Mouse (Mus musculus): Measurements from ENCODE around the gene Frat1. TPM values are rescaled to one million over a fixed set of nuclear protein-coding genes. Genes with fewer than 3 reads are reported as not detected.
"Not testable (repeated sequence)": the region's sequence is repeated elsewhere in the genome, so short reads cannot be mapped to it uniquely, and the experiment has no call there.

Frat1 gene
- polyA plus RNA-seq, 1 experiment from 2014 or later = 18.2 TPM

- 85% methylated on average over 3 of the region's 3 CpGs for WGBS
- H3K27me3 ChIP-seq (replicated peaks; ENCODE audit: control insufficient read depth, insufficient read depth, low read length) = no peaks in the 10 kb centered on the region
- no peak for ATAC-seq
- H3K9ac ChIP-seq (ENCODE audit: low read depth, low read length) = no peak overlapping the region
- peaks cover 12% of the 10 kb centered on the region for H3K36me3 ChIP-seq (ENCODE audit: control insufficient read depth, insufficient read depth, low read length)
- H3K27ac ChIP-seq (ENCODE audit: low read depth, low read length) = no peak overlapping the region
- H3K9me3 ChIP-seq (ENCODE audit: control insufficient read depth, low read length) = no peaks in the 10 kb centered on the region
- no peak overlapping the region for H3K4me2 ChIP-seq (ENCODE audit: low read length)
- H3K4me1 ChIP-seq (ENCODE audit: control insufficient read depth, insufficient read depth, low read depth, low read length) = no peaks in the 10 kb centered on the region
- H3K4me3 ChIP-seq (ENCODE audit: low read length) = no peak overlapping the region
Observed at GRCm38 (mm10) chr19:41857816-41858310, 28.1 kb downstream of the Frat1 start.

- Histone ChIP-seq H3K4me1 (ENCODE audit: control insufficient read depth, insufficient read depth, low read depth, low read length) (no peaks in the 10 kb centered on the region), H3K4me3 (ENCODE audit: low read length) (no peak overlapping the region), H3K27ac (ENCODE audit: low read depth, low read length) (no peak overlapping the region), H3K4me2 (ENCODE audit: low read length) (no peak overlapping the region), H3K9ac (ENCODE audit: low read depth, low read length) (no peak overlapping the region), H3K36me3 (ENCODE audit: control insufficient read depth, insufficient read depth, low read length) (peaks cover 55% of the 10 kb centered on the region), H3K27me3 (replicated peaks; ENCODE audit: control insufficient read depth, insufficient read depth, low read length) (no peaks in the 10 kb centered on the region), H3K9me3 (ENCODE audit: control insufficient read depth, low read length) (no peaks in the 10 kb centered on the region)
- no peak for ATAC-seq
- WGBS = 91% methylated on average over 8 of the region's 8 CpGs
Observed at GRCm38 (mm10) chr19:41866707-41867106, 36.9 kb downstream of the Frat1 start.

- WGBS = 92% methylated on average over 5 of the region's 5 CpGs
- no peaks in the 10 kb centered on the region for H3K4me1 ChIP-seq (ENCODE audit: control insufficient read depth, insufficient read depth, low read depth, low read length)
- no peak overlapping the region for H3K27ac ChIP-seq (ENCODE audit: low read depth, low read length)
- no peak overlapping the region for H3K9ac ChIP-seq (ENCODE audit: low read depth, low read length)
- no peaks in the 10 kb centered on the region for H3K9me3 ChIP-seq (ENCODE audit: control insufficient read depth, low read length)
- H3K27me3 ChIP-seq (replicated peaks; ENCODE audit: control insufficient read depth, insufficient read depth, low read length) = no peaks in the 10 kb centered on the region
- no peak for ATAC-seq
- no peak overlapping the region for H3K4me3 ChIP-seq (ENCODE audit: low read length)
- no peak overlapping the region for H3K4me2 ChIP-seq (ENCODE audit: low read length)
- peaks cover 49% of the 10 kb centered on the region for H3K36me3 ChIP-seq (ENCODE audit: control insufficient read depth, insufficient read depth, low read length)
Observed at GRCm38 (mm10) chr19:41869296-41869695, 39.5 kb downstream of the Frat1 start.

- peaks cover 56% of the 10 kb centered on the region for H3K36me3 ChIP-seq (ENCODE audit: control insufficient read depth, insufficient read depth, low read length)
- H3K27ac ChIP-seq (ENCODE audit: low read depth, low read length); H3K27me3 ChIP-seq (replicated peaks; ENCODE audit: control insufficient read depth, insufficient read depth, low read length); H3K9me3 ChIP-seq (ENCODE audit: control insufficient read depth, low read length); H3K9ac ChIP-seq (ENCODE audit: low read depth, low read length); H3K4me3 ChIP-seq (ENCODE audit: low read length); H3K4me1 ChIP-seq (ENCODE audit: control insufficient read depth, insufficient read depth, low read depth, low read length); H3K4me2 ChIP-seq (ENCODE audit: low read length); ATAC-seq: not testable (repeated sequence)
- 81% methylated on average over 5 of the region's 5 CpGs for WGBS
Observed at GRCm38 (mm10) chr19:41869946-41870345, 40.2 kb downstream of the Frat1 start.

- no peak overlapping the region for H3K9ac ChIP-seq (ENCODE audit: low read depth, low read length)
- no peak overlapping the region for H3K4me3 ChIP-seq (ENCODE audit: low read length)
- 95% methylated on average over 2 of the region's 2 CpGs for WGBS
- H3K9me3 ChIP-seq (ENCODE audit: control insufficient read depth, low read length) = no peaks in the 10 kb centered on the region
- H3K4me1 ChIP-seq (ENCODE audit: control insufficient read depth, insufficient read depth, low read depth, low read length) = no peaks in the 10 kb centered on the region
- no peaks in the 10 kb centered on the region for H3K27me3 ChIP-seq (replicated peaks; ENCODE audit: control insufficient read depth, insufficient read depth, low read length)
- no peak overlapping the region for H3K4me2 ChIP-seq (ENCODE audit: low read length)
- ATAC-seq = no peak
- H3K27ac ChIP-seq (ENCODE audit: low read depth, low read length) = no peak overlapping the region
- H3K36me3 ChIP-seq (ENCODE audit: control insufficient read depth, insufficient read depth, low read length) = peaks cover 55% of the 10 kb centered on the region
Observed at GRCm38 (mm10) chr19:41872285-41872684, 42.5 kb downstream of the Frat1 start.

GRCm38 (mm10) chr19:41874356-41874755 lies 44.6 kb downstream of the Frat1 start:
- no peak for ATAC-seq
- Histone ChIP-seq H3K36me3 (ENCODE audit: control insufficient read depth, insufficient read depth, low read length) (peaks cover 47% of the 10 kb centered on the region), H3K27me3 (replicated peaks; ENCODE audit: control insufficient read depth, insufficient read depth, low read length) (no peaks in the 10 kb centered on the region)

GRCm38 (mm10) chr19:41881842-41882241 lies 52.1 kb downstream of the Frat1 start:
- no peak for ATAC-seq
- H3K9ac ChIP-seq (ENCODE audit: low read depth, low read length) = no peak overlapping the region
- 92% methylated on average over 4 of the region's 4 CpGs for WGBS
- H3K4me3 ChIP-seq (ENCODE audit: low read length) = no peak overlapping the region
- no peaks in the 10 kb centered on the region for H3K27me3 ChIP-seq (replicated peaks; ENCODE audit: control insufficient read depth, insufficient read depth, low read length)
- no peak overlapping the region for H3K27ac ChIP-seq (ENCODE audit: low read depth, low read length)
- no peaks in the 10 kb centered on the region for H3K4me1 ChIP-seq (ENCODE audit: control insufficient read depth, insufficient read depth, low read depth, low read length)
- H3K9me3 ChIP-seq (ENCODE audit: control insufficient read depth, low read length) = no peaks in the 10 kb centered on the region
- H3K4me2 ChIP-seq (ENCODE audit: low read length) = no peak overlapping the region
- H3K36me3 ChIP-seq (ENCODE audit: control insufficient read depth, insufficient read depth, low read length) = peaks cover 41% of the 10 kb centered on the region

More at GRCm38 (mm10) chr19:41874356-41874755, 44.6 kb downstream of the Frat1 start:
- Histone ChIP-seq H3K9me3 (ENCODE audit: control insufficient read depth, low read length) (no peaks in the 10 kb centered on the region), H3K27ac (ENCODE audit: low read depth, low read length) (no peak overlapping the region), H3K4me3 (ENCODE audit: low read length) (no peak overlapping the region), H3K9ac (ENCODE audit: low read depth, low read length) (no peak overlapping the region), H3K4me2 (ENCODE audit: low read length) (no peak overlapping the region), H3K4me1 (ENCODE audit: control insufficient read depth, insufficient read depth, low read depth, low read length) (no peaks in the 10 kb centered on the region)
- 89% methylated on average over 14 of the region's 14 CpGs for WGBS

Other genes starting within 250 kb of the Frat1 start
- gene Gm340, start 247.6 kb upstream of the Frat1 start, polyA plus RNA-seq (2015; fragmentation: Nextera tagmentation; extraction: Ambion mirVana) = 1.6 and 1.7 TPM in 2 replicates
- gene Slit1, start 86.3 kb upstream of the Frat1 start, polyA plus RNA-seq (2015; fragmentation: Nextera tagmentation; extraction: Ambion mirVana) = 17.4 and 23.1 TPM in 2 replicates
- gene Arhgap19, start 27.9 kb upstream of the Frat1 start, polyA plus RNA-seq (2015; fragmentation: Nextera tagmentation; extraction: Ambion mirVana) = 3.8 and 5.9 TPM in 2 replicates
- 4.3 and 4.6 TPM in 2 replicates for gene Frat2, start 18.2 kb downstream of the Frat1 start, polyA plus RNA-seq (2015; fragmentation: Nextera tagmentation; extraction: Ambion mirVana)
- gene Rrp12, start 66.2 kb downstream of the Frat1 start, polyA plus RNA-seq (2015; fragmentation: Nextera tagmentation; extraction: Ambion mirVana) = 16.6 and 21.2 TPM in 2 replicates
- gene Pgam1, start 82.0 kb downstream of the Frat1 start, polyA plus RNA-seq (2015; fragmentation: Nextera tagmentation; extraction: Ambion mirVana) = 619 and 637 TPM in 2 replicates
- gene Exosc1, start 103.5 kb downstream of the Frat1 start, polyA plus RNA-seq (2015; fragmentation: Nextera tagmentation; extraction: Ambion mirVana) = 52.4 and 55.9 TPM in 2 replicates
- gene Zdhhc16, start 103.5 kb downstream of the Frat1 start, polyA plus RNA-seq (2015; fragmentation: Nextera tagmentation; extraction: Ambion mirVana) = 91.3 and 91.4 TPM in 2 replicates
- gene Mms19, start 151.2 kb downstream of the Frat1 start, polyA plus RNA-seq (2015; fragmentation: Nextera tagmentation; extraction: Ambion mirVana) = 30.0 and 31.3 TPM in 2 replicates
- 13.4 and 15.2 TPM in 2 replicates for gene Ubtd1, start 151.8 kb downstream of the Frat1 start, polyA plus RNA-seq (2015; fragmentation: Nextera tagmentation; extraction: Ambion mirVana)
- 1.1 and 1.5 TPM in 2 replicates for gene Ankrd2, start 206.0 kb downstream of the Frat1 start, polyA plus RNA-seq (2015; fragmentation: Nextera tagmentation; extraction: Ambion mirVana)
- gene Hoga1, start 215.6 kb downstream of the Frat1 start, polyA plus RNA-seq (2015; fragmentation: Nextera tagmentation; extraction: Ambion mirVana) = 2.0 and 2.4 TPM in 2 replicates
- not detected in 2 replicates for gene 4933411K16Rik, start 222.3 kb downstream of the Frat1 start, polyA plus RNA-seq (2015; fragmentation: Nextera tagmentation; extraction: Ambion mirVana)

Data from hindbrain, embryonic 16.5 days (tissue).